Mouse (Mus musculus) thymus, adult 2 months (tissue): Measurements from ENCODE around the gene Rad21l. TPM values are rescaled to one million over a fixed set of nuclear protein-coding genes. Genes with fewer than 3 reads are reported as not detected.

Experiments
- DNase-seq: peaks from one replicate; pipeline ENCODE4 v3.0.0; 2021
- H3K27ac ChIP-seq: fragments of 200-500 bp; 2 replicates; pipeline ENCODE4 v1.5.1; 2012; ENCODE audit warnings: low read length, control low read depth; ENCODE audit not compliant: control insufficient read depth, insufficient read depth
- H3K27me3 ChIP-seq: fragments of 200-500 bp; 2 replicates; pipeline ENCODE4 v1.6.1; 2012; ENCODE audit warnings: mild to moderate bottlenecking, low read length, moderate library complexity, mixed read lengths; ENCODE audit not compliant: control insufficient read depth, insufficient read depth
- H3K36me3 ChIP-seq: fragments of 200-500 bp; 2 replicates; pipeline ENCODE4 v1.6.1; 2012; ENCODE audit warnings: mild to moderate bottlenecking, low read length, moderate library complexity; ENCODE audit not compliant: control insufficient read depth, insufficient read depth
- H3K4me1 ChIP-seq: fragments of 200-500 bp; replicated peaks from 2 replicates; pipeline ENCODE4 v1.6.1; 2012; ENCODE audit warnings: low read length; ENCODE audit not compliant: control insufficient read depth, insufficient read depth
- H3K4me3 ChIP-seq: fragments of 200-500 bp; 2 replicates; pipeline ENCODE4 v1.5.1; 2012; ENCODE audit warnings: mild to moderate bottlenecking, low read length, control low read depth, moderate library complexity; ENCODE audit not compliant: control insufficient read depth, insufficient read depth
- CTCF ChIP-seq: fragments of 200-500 bp; IDR thresholded peaks from 2 replicates; pipeline ENCODE4 v1.5.1; 2012; ENCODE audit warnings: mild to moderate bottlenecking, control low read depth, low read length, moderate library complexity, borderline replicate concordance; ENCODE audit not compliant: control insufficient read depth, poor library complexity, insufficient read depth; ENCODE audit errors: extremely low read depth
- POLR2A ChIP-seq: fragments of 200-500 bp; IDR thresholded peaks from 2 replicates; pipeline ENCODE4 v1.6.1; 2012; ENCODE audit warnings: mild to moderate bottlenecking, low read length, control low read depth, moderate library complexity; ENCODE audit not compliant: control insufficient read depth, poor library complexity, insufficient read depth; ENCODE audit errors: extremely low read depth
- WGBS: fragments of 180-500 bp; shearing (Covaris S2); methylation state at CpG from one replicate; pipeline ENCODE4 v1.1.7; 2018; 5-methylcytosine and 5-hydroxymethylcytosine counted together
- polyA plus RNA-seq: library from polyadenylated mRNA; depleted of rRNA; stranded (reverse); fragments of >200 nt; gene quantifications from 2 replicates; pipeline ENCODE4 v1.2.3, GENCODE M21; 2012; rRNA removed

The Rad21l gene
- polyA plus RNA-seq, 1 experiment: not detected

GRCm38 (mm10) chr2:151609974-151610373 is 58.4 kb downstream of the Rad21l start:
- H3K4me3 ChIP-seq: no peak overlapping the region
- H3K36me3 ChIP-seq: no peaks in the 10 kb centered on the region
- peaks cover 8% of the 10 kb centered on the region for H3K4me1 ChIP-seq
- WGBS: 35% methylated on average over 3 of the region's 3 CpGs
- TF ChIP-seq POLR2A: no peak
- TF ChIP-seq CTCF: no peak
- no peak for DNase-seq
- no peaks in the 10 kb centered on the region for H3K27me3 ChIP-seq
- no peak overlapping the region for H3K27ac ChIP-seq

- no peaks in the 10 kb centered on the region for H3K27me3 ChIP-seq
- peaks cover 8% of the 10 kb centered on the region for H3K4me1 ChIP-seq
- no peak overlapping the region for H3K27ac ChIP-seq
- no peak for DNase-seq
- no peak for TF ChIP-seq CTCF
- no peak for TF ChIP-seq POLR2A
- WGBS: 83% methylated on average over 1 of the region's 1 CpGs
- H3K36me3 ChIP-seq: no peaks in the 10 kb centered on the region
- H3K4me3 ChIP-seq: no peak overlapping the region
Measured at GRCm38 (mm10) chr2:151608435-151608834, 59.9 kb downstream of the Rad21l start.

GRCm38 (mm10) chr2:151605437-151605987 is 62.8 kb downstream of the Rad21l start:
- H3K4me1 ChIP-seq: peaks cover 8% of the 10 kb centered on the region
- H3K27me3 ChIP-seq: no peaks in the 10 kb centered on the region
- 43% methylated on average over 11 of the region's 11 CpGs for WGBS
- no peak for TF ChIP-seq CTCF
- no peak for TF ChIP-seq POLR2A
- H3K4me3 ChIP-seq: no peak overlapping the region
- no peaks in the 10 kb centered on the region for H3K36me3 ChIP-seq
- peak; percentile 16 for DNase-seq
- no peak overlapping the region for H3K27ac ChIP-seq

GRCm38 (mm10) chr2:151603630-151604029 is 64.7 kb downstream of the Rad21l start:
- no peak overlapping the region for H3K4me3 ChIP-seq
- WGBS: 72% methylated on average over 4 of the region's 4 CpGs
- H3K27me3 ChIP-seq: no peaks in the 10 kb centered on the region

GRCm38 (mm10) chr2:151602106-151602505 is 66.2 kb downstream of the Rad21l start:
- Histone ChIP-seq H3K36me3 (no peaks in the 10 kb centered on the region), H3K4me3 (no peak overlapping the region), H3K27ac (no peak overlapping the region), H3K4me1 (peaks cover 8% of the 10 kb centered on the region), H3K27me3 (no peaks in the 10 kb centered on the region)
- no peak for DNase-seq
- no peak for TF ChIP-seq CTCF
- no peak for TF ChIP-seq POLR2A
- 90% methylated on average over 4 of the region's 4 CpGs for WGBS

More at GRCm38 (mm10) chr2:151603630-151604029, 64.7 kb downstream of the Rad21l start:
- no peak for TF ChIP-seq POLR2A
- TF ChIP-seq CTCF: no peak
- Histone ChIP-seq H3K27ac (no peak overlapping the region), H3K4me1 (peaks cover 8% of the 10 kb centered on the region), H3K36me3 (no peaks in the 10 kb centered on the region)
- DNase-seq: no peak

GRCm38 (mm10) chr2:151598068-151598467 is 70.3 kb downstream of the Rad21l start:
- Histone ChIP-seq H3K36me3 (no peaks in the 10 kb centered on the region), H3K4me3 (no peak overlapping the region), H3K4me1 (no peaks in the 10 kb centered on the region), H3K27me3 (no peaks in the 10 kb centered on the region), H3K27ac (no peak overlapping the region)
- 89% methylated on average over 2 of the region's 2 CpGs for WGBS
- DNase-seq: no peak
- TF ChIP-seq POLR2A (no peak), CTCF (no peak)

Other genes starting within 250 kb of the Rad21l start
- not detected in 2 replicates for gene 4921509C19Rik, start 192.4 kb downstream of the Rad21l start, polyA plus RNA-seq
- 64.1 and 79.3 TPM in 2 replicates for gene Nsfl1c, start 174.4 kb downstream of the Rad21l start, polyA plus RNA-seq
- gene Fkbp1a, start 126.0 kb downstream of the Rad21l start, polyA plus RNA-seq: 126 and 146 TPM in 2 replicates
- 3.5 and 4.6 TPM in 2 replicates for gene Sdcbp2, start 95.9 kb downstream of the Rad21l start, polyA plus RNA-seq
- gene Snph, start 35.9 kb downstream of the Rad21l start, polyA plus RNA-seq: 0.23 and 0.27 TPM in 2 replicates
- gene Tmem74b, start 33.5 kb upstream of the Rad21l start, polyA plus RNA-seq: 0.61 and 1.1 TPM in 2 replicates
- 63.4 and 67.9 TPM in 2 replicates for gene Psmf1, start 75.7 kb upstream of the Rad21l start, polyA plus RNA-seq
- 0.09 TPM in 2 replicates for gene Rspo4, start 174.4 kb upstream of the Rad21l start, polyA plus RNA-seq
- gene Angpt4, start 242.7 kb upstream of the Rad21l start, polyA plus RNA-seq: 0.80 TPM in 2 replicates